Mouse (Mus musculus) adrenal gland, adult 8-10 months (tissue): ENCODE results near the gene Nme9. TPM values are rescaled to one million over a fixed set of nuclear protein-coding genes. Genes with fewer than 3 reads are reported as not detected.
A peak's percentile ranks its signal among the peaks of the same experiment; 100 is the strongest.

Experiments used
- DNase-seq: peaks from one replicate; pipeline ENCODE4 v3.0.0; 2022
- total RNA-seq, 4 experiments: library from RNA; stranded (reverse); gene quantifications; 2 replicates each; pipeline ENCODE4 v1.2.4; 2022

The Nme9 gene
- total RNA-seq, 4 experiments from 2014 or later = not detected

DNA sequence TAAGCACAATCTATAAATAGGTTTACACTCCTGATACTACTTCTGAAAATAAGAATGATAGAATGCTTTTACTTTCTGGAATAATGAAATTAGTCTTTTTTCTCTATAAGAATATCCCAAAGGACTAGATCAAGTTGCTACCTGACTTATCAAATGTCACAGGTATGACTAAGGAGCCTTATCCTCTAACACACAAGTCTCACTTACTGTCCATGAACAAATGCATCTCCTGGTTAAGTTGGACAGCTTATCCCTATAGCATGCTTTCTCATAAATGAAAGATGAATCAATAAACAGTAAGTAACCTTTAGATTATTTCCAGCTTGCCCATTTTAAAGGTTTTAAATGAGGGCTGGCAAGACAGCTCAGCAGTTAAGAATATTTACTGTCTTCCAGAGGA is 33.4 kb downstream of the Nme9 start:
- no peak for DNase-seq

DNA sequence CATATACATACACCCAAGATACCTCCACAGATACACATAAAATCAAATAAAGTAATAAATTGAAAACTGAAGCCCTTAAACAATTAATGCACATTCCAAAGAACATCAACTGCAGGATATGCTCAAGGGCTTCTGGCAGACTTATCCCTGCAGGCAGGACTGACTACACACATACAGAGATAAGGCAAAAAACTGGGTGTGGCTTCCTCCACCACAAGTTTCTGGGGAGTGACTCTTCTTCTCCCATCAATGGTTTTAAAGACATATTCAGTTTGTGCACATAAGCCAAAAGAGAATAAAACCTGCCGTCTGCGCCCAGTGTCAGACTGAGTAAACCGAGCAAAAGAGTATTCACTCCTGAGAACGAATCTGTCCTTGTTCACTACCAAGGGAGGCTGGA is 33.9 kb downstream of the Nme9 start:
- DNase-seq = no peak

DNA sequence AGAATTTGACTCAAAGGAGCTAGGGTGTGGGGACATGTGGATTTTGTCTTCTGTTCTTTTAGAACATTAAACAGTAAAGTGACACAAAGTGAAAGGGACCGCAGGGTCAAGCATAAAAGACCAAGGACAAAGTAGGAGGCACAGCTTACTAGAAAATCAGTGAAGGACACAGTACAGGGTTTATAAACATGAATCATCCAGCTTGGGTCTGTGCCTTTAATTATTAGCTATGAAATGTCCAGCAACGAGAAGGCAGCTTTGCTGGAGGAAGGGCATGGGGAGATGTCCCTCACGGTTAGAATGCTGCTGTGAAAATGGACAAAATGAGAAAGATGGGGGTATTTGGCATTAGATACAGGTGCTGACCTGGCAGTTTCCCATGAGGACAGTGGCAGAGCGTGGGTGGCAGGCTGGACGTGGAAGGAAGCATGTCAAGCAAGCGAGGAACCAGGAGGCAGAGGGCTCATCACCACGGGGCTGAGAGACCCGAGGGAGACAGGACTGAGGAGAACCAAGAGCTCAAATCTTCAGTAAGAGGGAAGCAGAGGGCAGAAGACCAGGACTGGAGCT is 35.9 kb downstream of the Nme9 start:
- peak; percentile 47 for DNase-seq

DNA sequence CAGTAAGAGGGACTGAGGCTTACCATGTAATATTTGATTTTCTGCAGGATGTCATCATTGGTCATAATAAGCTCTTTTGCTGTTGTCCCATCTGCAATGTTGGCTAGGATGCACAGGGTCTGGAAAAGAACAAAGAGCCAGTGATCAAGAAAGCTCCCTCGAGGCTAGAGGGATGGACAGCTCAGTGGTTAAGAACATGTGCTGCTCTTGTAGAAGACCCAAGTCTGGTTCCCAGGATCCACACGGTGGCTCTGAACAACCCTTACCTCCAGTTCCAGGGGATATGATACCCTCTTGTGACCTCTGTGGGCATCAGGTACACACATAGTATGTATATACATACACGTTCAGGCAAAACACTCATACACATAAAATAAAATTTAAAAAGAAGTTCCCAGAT is 36.6 kb downstream of the Nme9 start:
- DNase-seq = no peak

DNA sequence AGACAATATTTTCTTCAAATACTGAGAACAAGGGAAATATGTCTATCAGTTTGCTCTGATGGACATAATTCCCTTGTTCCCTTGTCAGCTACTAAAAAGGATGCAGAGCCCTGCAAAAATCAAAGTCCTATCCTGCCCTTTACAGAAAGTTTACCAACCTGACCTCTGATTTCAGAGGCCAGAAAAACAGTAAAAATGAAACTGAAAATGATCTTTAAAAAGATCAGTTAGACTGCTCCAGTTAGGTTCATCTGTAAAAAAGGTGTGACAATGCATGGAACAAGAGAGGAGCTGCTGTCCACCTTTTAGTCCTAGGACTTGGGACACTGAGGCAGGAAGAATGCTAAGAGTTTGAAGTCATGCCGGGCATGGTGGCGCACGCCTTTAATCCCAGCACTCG is 39.8 kb downstream of the Nme9 start:
- no peak for DNase-seq

DNA sequence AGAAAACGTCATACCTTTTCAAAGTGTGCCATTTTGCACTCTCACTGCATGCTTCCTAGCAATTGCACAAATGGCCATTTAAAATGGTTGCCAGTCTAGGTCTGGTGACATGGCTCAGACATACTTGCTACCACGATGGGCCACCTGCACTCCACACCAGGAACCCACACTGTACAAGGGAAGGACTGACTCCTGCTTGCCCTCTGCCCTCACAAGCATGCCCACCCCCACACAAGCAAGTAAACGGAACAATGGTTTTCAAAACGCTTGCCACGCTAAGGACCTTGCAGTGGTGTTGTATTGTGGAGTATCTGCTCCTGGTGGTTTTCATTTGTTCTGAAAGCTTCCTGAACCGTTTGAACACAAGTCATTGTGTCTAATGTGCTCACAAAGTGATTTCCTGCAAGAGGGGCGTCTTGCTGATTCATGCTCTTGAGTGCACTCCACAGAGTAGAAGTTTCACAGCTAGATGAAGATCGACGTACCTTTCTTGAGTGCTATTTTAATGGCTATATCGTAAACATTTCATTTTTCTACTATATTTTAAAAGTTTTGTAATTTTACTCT is 41.4 kb downstream of the Nme9 start:
- DNase-seq = no peak

DNA sequence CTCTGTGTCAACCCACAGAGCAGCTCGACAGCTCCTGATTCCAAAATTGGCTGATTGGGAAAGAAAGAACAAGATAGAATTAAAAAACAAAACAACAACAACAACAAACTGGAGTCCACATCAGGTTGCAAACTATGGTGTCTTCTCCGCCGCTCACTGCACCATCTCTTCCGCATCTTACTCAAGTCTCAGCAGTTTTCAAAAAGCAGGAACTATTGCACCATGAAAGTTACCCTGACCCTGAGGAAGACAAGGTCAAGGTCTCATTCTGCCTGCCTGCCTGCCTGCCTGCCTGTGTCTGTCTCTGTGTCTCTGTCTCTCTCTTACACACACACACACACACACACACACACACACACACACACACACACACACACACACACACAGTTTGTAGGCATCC is 48.1 kb downstream of the Nme9 start:
- no peak for DNase-seq

DNA sequence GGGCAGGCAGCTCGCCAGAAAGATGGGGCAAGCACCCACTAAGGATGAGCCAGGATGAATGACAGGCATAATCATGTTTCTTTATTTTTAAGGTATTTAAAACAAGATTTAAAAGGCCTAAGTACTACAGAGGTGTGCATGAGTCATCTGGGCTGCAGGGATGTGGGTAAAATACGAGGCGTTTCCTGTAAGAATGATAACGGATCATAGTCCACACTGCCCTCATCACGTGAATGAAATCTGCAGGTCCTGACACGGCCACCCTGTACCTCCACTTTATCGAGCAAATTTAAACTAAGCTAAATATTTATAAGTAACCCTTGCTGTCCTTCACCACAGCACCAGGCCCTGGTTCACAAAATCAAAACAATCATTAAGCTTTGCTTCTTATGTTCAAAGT is 54.6 kb downstream of the Nme9 start:
- no peak for DNase-seq

Other genes with a start within 250 kb of the Nme9 start
- gene Faiml, start 214.2 kb upstream of the Nme9 start, total RNA-seq = not detected
- gene Cep70, start 208.1 kb upstream of the Nme9 start, total RNA-seq = 10 to 100 TPM in 2 of 4 experiments, 1 to 10 TPM in 2; 8.2 to 18.2 (median 12.7) TPM
- gene Esyt3, start 92.9 kb upstream of the Nme9 start, total RNA-seq = 1 to 10 TPM in 2 of 4 experiments, under 1 TPM in 2; 0.78 to 1.6 (median 1.0) TPM
- gene Mras, start 14.1 kb upstream of the Nme9 start, total RNA-seq = 100 to 1,000 TPM in 2 of 4 experiments, 10 to 100 TPM in 2; 57.5 to 105 (median 81.7) TPM
- gene Armc8, start 117.4 kb downstream of the Nme9 start, total RNA-seq = 10 to 100 TPM; 31.3 to 35.5 (median 32.3) TPM
- 10 to 100 TPM; 13.4 to 17.3 (median 16.5) TPM for gene Dbr1, start 124.3 kb downstream of the Nme9 start, total RNA-seq
- not detected for gene A4gnt, start 161.0 kb downstream of the Nme9 start, total RNA-seq
- gene Dzip1l, start 178.0 kb downstream of the Nme9 start, total RNA-seq = 1 to 10 TPM; 4.8 to 6.8 (median 5.1) TPM